In genomic region chr11:101246702-101247012, GRCm38 (mm10) we compare ENCODE assay signal across 8 mouse cellular contexts. TPM values are rescaled to one million over a fixed set of nuclear protein-coding genes. Genes with fewer than 3 reads are reported as not detected.
DNase-seq lines count a peak whose midpoint lies in the region; ATAC-seq and TF ChIP-seq lines count a peak whose summit lies in the region.

No protein-coding gene starts in this region.

- TF ChIP-seq POLR2A in bone marrow macrophage, adult 2 months (IDR thresholded peaks at IDR 0.05; ENCODE audit: borderline replicate concordance, low read depth, low read length): no peak

- peak overlapping the region; percentile 84 for H3K4me2 ChIP-seq in hindbrain, embryonic 12.5 days (replicated peaks)

- H3K27ac ChIP-seq in bone marrow macrophage, adult 2 months (ENCODE audit: insufficient read depth, low read depth, low read length): no peak overlapping the region
- peak overlapping the region; percentile 40; the same call in 1 of the 2 replicates for H3K27ac ChIP-seq in hindbrain, embryonic 12.5 days
- peak overlapping the region; percentile 91 for H3K27ac ChIP-seq in midbrain, embryonic 10.5 days (replicated peaks)

- H3K36me3 ChIP-seq in hindbrain, embryonic 12.5 days: no peaks in the 10 kb centered on the region
- H3K36me3 ChIP-seq in midbrain, embryonic 10.5 days: no peaks in the 10 kb centered on the region

- TF ChIP-seq CTCF in bone marrow macrophage, adult 2 months (IDR thresholded peaks at IDR 0.05; ENCODE audit: low read depth, low read length): no peak

- 5% methylated on average over 7 of the region's 7 CpGs for WGBS in hindbrain, embryonic 12.5 days
- 2% methylated on average over 7 of the region's 7 CpGs for WGBS in midbrain, embryonic 10.5 days

- intact Hi-C loops in heart, postnatal 10 days (cut with DNase I): loop anchor here (2.0 kb wide), 1 partner anchor 16 kb away; no protein-coding TSS in a partner anchor

- no peak; the same call in 1 of the 2 replicates for ATAC-seq in hindbrain, embryonic 12.5 days (ENCODE audit: low FRiP score)
- ATAC-seq in inflammation-experienced regulatory T-cells, adult 6 months: no peak

- peaks cover 37% of the 10 kb centered on the region for H3K27me3 ChIP-seq in hindbrain, embryonic 12.5 days
- peaks cover 43% of the 10 kb centered on the region for H3K27me3 ChIP-seq in midbrain, embryonic 10.5 days (ENCODE audit: low read depth, poor library complexity, severe bottlenecking)

- DNase-seq in heart, adult 8-10 months (ENCODE audit: low spot score): peak; percentile 39
- no peak for DNase-seq in heart, postnatal 10 days
- DNase-seq in midbrain, embryonic 10.5 days (ENCODE audit: low spot score): no peak
- no peak for DNase-seq in ovary, postnatal 14 days (ENCODE audit: low spot score)
- no peak for DNase-seq in cerebellum, postnatal 4 days (ENCODE audit: low spot score in 2 of 2)

- H3K4me1 ChIP-seq in bone marrow macrophage, adult 2 months (ENCODE audit: control insufficient read depth, insufficient read depth, low read length): peaks cover 5% of the 10 kb centered on the region; the same call in 1 of the 2 replicates
- H3K4me1 ChIP-seq in hindbrain, embryonic 12.5 days: peaks cover 7% of the 10 kb centered on the region; the same call in 1 of the 2 replicates
- peaks cover 28% of the 10 kb centered on the region for H3K4me1 ChIP-seq in midbrain, embryonic 10.5 days

- H3K4me3 ChIP-seq in bone marrow macrophage, adult 2 months (ENCODE audit: insufficient read depth, low read length): peak overlapping the region; percentile 53
- peak overlapping the region; percentile 57 for H3K4me3 ChIP-seq in hindbrain, embryonic 12.5 days
- peak overlapping the region; percentile 83 for H3K4me3 ChIP-seq in midbrain, embryonic 10.5 days

- H3K9ac ChIP-seq in hindbrain, embryonic 12.5 days: peak overlapping the region; percentile 77

- no peaks in the 10 kb centered on the region for H3K9me3 ChIP-seq in hindbrain, embryonic 12.5 days (replicated peaks)
- H3K9me3 ChIP-seq in midbrain, embryonic 10.5 days (replicated peaks): no peaks in the 10 kb centered on the region

RNA-seq across cellular contexts. Expression of gene Ramp2, which starts 0.8 kb away (rescaled TPM):
- total RNA-seq in heart, adult 8-10 months (2022): 10 to 100 TPM; 60.8 to 93.6 (median 83.9) TPM
- 100 to 1,000 TPM; 146 to 180 TPM for total RNA-seq in heart, postnatal 10 days (2021)
- polyA plus RNA-seq in bone marrow macrophage, adult 2 months (2012; ENCODE audit: insufficient read depth, insufficient read length, missing spikeins): not detected in 2 replicates
- polyA plus RNA-seq in hindbrain, embryonic 12.5 days (2016; fragmentation: Nextera tagmentation; extraction: Ambion mirVana): 60.1 and 62.2 TPM in 2 replicates
- polyA plus RNA-seq in midbrain, embryonic 10.5 days (2016; fragmentation: Nextera tagmentation; extraction: Ambion mirVana): 64.7 and 71.5 TPM in 2 replicates
- not detected for polyA plus RNA-seq in inflammation-experienced regulatory T-cells, adult 6 months (2017; shearing (Covaris generic))

RNA-seq across cellular contexts. Expression of gene Vps25, which starts 6.8 kb away (rescaled TPM):
- total RNA-seq in heart, adult 8-10 months (2022): 100 to 1,000 TPM in 3 of 4 experiments, 10 to 100 TPM in 1; 88.4 to 109 (median 104) TPM
- total RNA-seq in heart, postnatal 10 days (2021): 100 to 1,000 TPM in 1 of 2 experiments, 10 to 100 TPM in 1; 97.5 to 111 TPM
- polyA plus RNA-seq in bone marrow macrophage, adult 2 months (2012; ENCODE audit: insufficient read depth, insufficient read length, missing spikeins): 111 and 114 TPM in 2 replicates
- 90.9 and 97.4 TPM in 2 replicates for polyA plus RNA-seq in hindbrain, embryonic 12.5 days (2016; fragmentation: Nextera tagmentation; extraction: Ambion mirVana)
- polyA plus RNA-seq in midbrain, embryonic 10.5 days (2016; fragmentation: Nextera tagmentation; extraction: Ambion mirVana): 137 and 143 TPM in 2 replicates
- 100 to 1,000 TPM; 134 to 144 (median 138) TPM for polyA plus RNA-seq in inflammation-experienced regulatory T-cells, adult 6 months (2017; shearing (Covaris generic))

RNA-seq across cellular contexts. Expression of gene Wnk4, which starts 13.7 kb away (rescaled TPM):
- 10 to 100 TPM in 3 of 4 experiments, 1 to 10 TPM in 1; 7.6 to 16.6 (median 14.2) TPM for total RNA-seq in heart, adult 8-10 months (2022)
- 1 to 10 TPM; 5.7 to 7.6 TPM for total RNA-seq in heart, postnatal 10 days (2021)
- not detected in 2 replicates for polyA plus RNA-seq in bone marrow macrophage, adult 2 months (2012; ENCODE audit: insufficient read depth, insufficient read length, missing spikeins)
- 8.5 and 9.5 TPM in 2 replicates for polyA plus RNA-seq in hindbrain, embryonic 12.5 days (2016; fragmentation: Nextera tagmentation; extraction: Ambion mirVana)
- polyA plus RNA-seq in midbrain, embryonic 10.5 days (2016; fragmentation: Nextera tagmentation; extraction: Ambion mirVana): 5.4 and 8.0 TPM in 2 replicates
- 1 to 10 TPM in 1 of 3 experiments, under 1 TPM in 1, not detected in 1; 0.75 to 2.9 TPM for polyA plus RNA-seq in inflammation-experienced regulatory T-cells, adult 6 months (2017; shearing (Covaris generic))

RNA-seq across cellular contexts. Expression of gene Ezh1, which starts 20.4 kb away (rescaled TPM):
- 10 to 100 TPM; 28.6 to 37.3 (median 31.7) TPM for total RNA-seq in heart, adult 8-10 months (2022)
- total RNA-seq in heart, postnatal 10 days (2021): 10 to 100 TPM; 20.5 to 22.5 TPM
- polyA plus RNA-seq in bone marrow macrophage, adult 2 months (2012; ENCODE audit: insufficient read depth, insufficient read length, missing spikeins): 48.6 and 52.5 TPM in 2 replicates
- polyA plus RNA-seq in hindbrain, embryonic 12.5 days (2016; fragmentation: Nextera tagmentation; extraction: Ambion mirVana): 17.3 and 18.5 TPM in 2 replicates
- 11.1 and 11.2 TPM in 2 replicates for polyA plus RNA-seq in midbrain, embryonic 10.5 days (2016; fragmentation: Nextera tagmentation; extraction: Ambion mirVana)
- 10 to 100 TPM; 38.0 to 70.6 (median 62.7) TPM for polyA plus RNA-seq in inflammation-experienced regulatory T-cells, adult 6 months (2017; shearing (Covaris generic))

RNA-seq across cellular contexts. Expression of gene Cntd1, which starts 32.2 kb away (rescaled TPM):
- under 1 TPM in 3 of 4 experiments, not detected in 1; 0.14 to 0.29 (median 0.22) TPM for total RNA-seq in heart, adult 8-10 months (2022)
- under 1 TPM; 0.14 to 0.57 TPM for total RNA-seq in heart, postnatal 10 days (2021)
- polyA plus RNA-seq in bone marrow macrophage, adult 2 months (2012; ENCODE audit: insufficient read depth, insufficient read length, missing spikeins): 1.0 and 1.6 TPM in 2 replicates
- polyA plus RNA-seq in hindbrain, embryonic 12.5 days (2016; fragmentation: Nextera tagmentation; extraction: Ambion mirVana): 1.5 TPM in 2 replicates
- polyA plus RNA-seq in midbrain, embryonic 10.5 days (2016; fragmentation: Nextera tagmentation; extraction: Ambion mirVana): 1.6 and 1.8 TPM in 2 replicates
- 1 to 10 TPM in 1 of 3 experiments, under 1 TPM in 2; 0.63 to 1.2 (median 0.71) TPM for polyA plus RNA-seq in inflammation-experienced regulatory T-cells, adult 6 months (2017; shearing (Covaris generic))

Comparison
In these comparisons a context has a peak if more than half of its experiments do, and no peak if none do; other contexts are left out.
1. RNA of gene Ramp2, which starts 0.8 kb away (polyA plus RNA-seq): 64.7 to 71.5 TPM in midbrain, embryonic 10.5 days and 60.1 to 62.2 TPM in hindbrain, embryonic 12.5 days; not detected in bone marrow macrophage, adult 2 months and not detected in inflammation-experienced regulatory T-cells, adult 6 months; every median in the first group is over 10 times any median in the second.
2. Peak in every context shown above with its lines, with median percentiles within 50 percentile points of each other: H3K4me3 ChIP-seq.